Mouse (Mus musculus): ENCODE measurements around the gene Mdga2.

Gene Mdga2

DNA sequence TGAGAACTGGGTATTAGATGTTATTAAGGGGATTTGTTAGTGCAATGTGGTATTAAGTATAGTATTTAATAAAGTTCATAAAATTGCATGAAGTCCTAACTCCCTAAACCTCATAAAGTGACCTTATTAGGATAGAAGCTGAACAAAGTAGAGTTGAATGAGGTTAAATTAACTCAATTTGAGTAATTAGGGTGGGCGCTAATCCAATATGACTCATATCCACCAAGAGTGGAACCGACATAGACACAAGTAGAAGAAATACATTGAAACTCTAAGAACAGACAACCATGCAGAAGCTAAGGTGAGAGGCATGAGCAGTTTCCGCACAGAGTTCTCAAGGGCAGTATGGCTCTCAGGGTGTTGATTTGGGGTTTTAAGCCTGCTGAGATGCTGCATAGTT, 165.7 kb downstream of the Mdga2 start:
- DNase-seq (ENCODE audit: low spot score) = no peak

DNA sequence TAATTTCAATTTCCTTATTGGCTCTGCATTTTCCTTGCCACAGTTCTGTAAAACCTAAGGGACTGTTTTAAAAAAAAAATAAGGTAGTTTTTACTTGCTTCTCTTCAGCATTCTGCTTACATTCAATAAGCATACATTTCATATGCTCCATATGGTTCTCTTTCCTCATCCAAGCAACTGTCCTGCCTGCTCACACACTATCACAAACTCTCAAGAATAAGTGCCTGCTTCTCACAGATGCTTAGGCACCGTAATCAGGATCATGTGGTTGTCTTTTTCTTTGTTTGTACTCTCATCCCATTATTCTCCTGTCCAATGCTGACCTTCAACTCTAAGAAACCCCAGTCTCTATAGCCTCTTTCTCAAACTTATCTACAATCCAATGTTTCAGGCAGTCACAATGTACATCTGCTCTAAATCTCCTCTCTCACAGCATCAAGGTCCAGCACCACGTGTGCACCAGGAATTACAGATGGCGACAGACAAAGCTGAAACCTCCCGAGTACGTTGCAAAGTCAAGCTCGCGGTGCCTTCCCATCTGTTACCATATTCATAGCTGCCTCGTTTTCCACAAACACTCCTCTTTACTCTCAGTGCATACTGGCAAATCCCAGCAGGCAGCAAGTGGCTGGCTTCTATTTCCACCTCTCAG, 177.1 kb downstream of the Mdga2 start:
- DNase-seq (ENCODE audit: low spot score) = no peak

DNA sequence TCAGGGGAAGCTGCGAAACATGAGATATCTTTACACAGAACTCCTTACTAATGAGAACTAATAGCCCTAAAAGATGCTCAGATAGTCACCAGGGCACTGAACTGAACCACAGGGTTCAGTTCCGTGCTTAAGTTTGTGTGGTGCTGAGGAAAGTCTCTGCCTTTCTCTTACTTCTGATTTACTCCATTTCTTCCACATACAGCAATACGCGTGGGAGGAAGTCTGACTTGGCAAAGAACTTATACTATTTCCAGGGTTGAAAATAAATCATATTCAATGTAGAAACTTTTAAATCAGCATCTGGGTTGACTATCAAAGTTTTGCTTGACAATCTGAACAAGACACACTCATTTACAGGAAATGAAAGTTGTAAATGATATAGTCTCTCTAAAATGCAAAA, 180.5 kb downstream of the Mdga2 start:
- no peak for DNase-seq (ENCODE audit: low spot score)

DNA sequence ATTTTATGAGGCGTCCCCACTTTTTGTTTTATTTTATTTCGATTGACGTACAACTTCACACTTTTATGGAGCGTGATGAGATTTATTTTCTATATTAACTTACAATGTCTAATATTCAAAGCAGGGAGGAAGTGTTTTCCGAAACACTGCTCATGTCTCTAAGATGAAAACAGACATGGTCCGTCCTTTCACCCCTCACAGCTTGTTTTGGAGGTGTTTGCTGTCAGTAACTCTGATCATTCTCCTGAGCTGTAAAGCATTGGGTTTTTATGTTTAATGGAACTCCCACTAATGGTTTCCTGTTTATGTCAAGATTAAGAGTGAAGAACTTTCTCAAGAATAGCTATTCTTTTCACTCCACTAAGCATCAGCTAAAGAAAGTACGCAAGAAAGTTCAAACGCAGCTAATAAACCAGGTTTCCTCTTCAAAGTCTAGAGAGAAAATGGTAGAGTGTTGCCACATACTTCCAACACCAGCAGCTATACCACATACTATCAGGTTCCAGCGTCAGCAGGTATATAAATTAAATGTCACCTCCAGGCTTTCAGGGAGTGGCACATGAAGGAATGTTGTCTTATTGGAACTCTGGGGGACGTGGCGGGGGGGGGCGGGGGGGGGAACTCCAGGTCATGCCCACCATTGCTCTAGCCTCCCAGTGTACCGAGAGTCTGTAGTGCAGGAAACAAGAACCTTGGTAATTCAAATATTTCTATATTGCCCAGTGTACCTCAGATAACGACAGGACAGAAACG, 186.7 kb downstream of the Mdga2 start:
- DNase-seq (ENCODE audit: low spot score) = no peak

DNA sequence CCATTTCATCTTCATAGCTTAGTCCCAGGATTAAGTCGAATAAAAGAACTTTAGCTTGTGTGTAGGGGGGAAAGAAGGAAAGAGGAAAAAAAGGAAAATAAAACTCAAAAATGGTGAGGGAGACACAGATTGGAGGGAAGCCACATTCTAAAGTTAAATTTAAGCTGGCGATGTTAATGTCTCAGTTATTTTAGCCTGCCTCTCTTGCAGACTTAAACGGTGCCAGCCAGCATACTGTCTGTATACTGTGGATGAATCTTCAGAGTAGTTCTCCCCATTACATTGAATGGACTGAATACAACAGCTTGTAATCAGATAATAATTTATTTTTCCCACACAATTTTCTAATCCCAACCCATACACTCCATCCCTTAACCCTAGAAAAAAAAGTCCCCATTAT, 205.2 kb downstream of the Mdga2 start:
- DNase-seq (ENCODE audit: low spot score) = no peak

DNA sequence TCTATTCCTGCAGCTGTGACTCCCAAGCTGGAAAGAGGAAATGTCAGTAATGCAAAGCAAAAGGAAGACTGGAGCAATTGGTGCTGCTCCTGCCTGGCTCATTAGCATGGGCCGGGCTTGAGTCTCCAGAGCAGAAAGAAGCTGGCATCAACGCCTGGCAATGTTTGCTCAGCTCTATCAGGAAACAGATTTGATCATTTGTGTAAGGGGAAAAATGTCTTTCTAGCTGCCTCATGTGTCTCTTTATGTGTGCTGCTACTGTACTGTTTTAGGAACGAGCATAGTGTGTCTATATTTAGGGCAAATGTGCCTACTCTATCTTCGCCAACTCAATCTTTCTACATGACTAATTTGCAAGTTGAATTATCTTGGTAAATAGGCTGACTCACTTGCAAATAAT, 211.0 kb downstream of the Mdga2 start:
- no peak for DNase-seq (ENCODE audit: low spot score)

DNA sequence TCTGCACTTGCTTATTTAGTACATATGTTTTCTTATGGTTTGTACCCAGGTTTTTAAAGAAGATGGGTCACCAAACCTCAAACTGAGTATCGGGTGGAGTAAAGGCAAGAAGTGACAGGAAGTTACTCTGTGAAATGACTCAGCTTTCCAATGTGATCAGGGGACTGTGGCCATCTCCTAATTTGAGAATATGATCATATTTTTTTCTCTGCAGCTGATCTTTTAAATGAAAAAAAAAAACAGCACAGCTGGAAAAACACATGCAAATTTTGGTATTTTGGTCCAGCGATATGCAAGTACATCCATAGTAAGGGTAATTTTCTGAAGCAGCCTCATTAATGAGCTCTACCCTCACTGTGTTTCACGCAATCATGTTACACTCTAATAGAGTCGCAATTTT, 212.0 kb downstream of the Mdga2 start:
- no peak for DNase-seq (ENCODE audit: low spot score)

DNA sequence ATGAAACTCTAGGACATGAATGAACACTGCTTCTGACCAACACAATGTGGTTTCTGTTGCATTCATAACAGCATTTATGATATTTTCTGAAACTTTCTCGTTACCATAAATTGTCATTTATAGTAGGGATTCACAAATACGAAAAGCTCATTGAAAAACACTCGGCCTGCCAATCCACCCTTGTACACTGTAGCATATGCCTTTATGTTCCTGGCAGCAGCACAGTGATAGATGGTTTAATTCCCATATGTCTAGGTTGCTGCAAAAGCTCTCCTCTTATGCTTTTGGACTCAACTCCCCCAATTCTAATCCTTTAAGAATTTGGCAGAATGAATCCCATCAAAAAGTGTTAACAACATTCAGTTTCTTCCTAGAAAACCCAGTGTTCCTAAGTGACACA, 213.2 kb downstream of the Mdga2 start:
- no peak for DNase-seq (ENCODE audit: low spot score)

DNA sequence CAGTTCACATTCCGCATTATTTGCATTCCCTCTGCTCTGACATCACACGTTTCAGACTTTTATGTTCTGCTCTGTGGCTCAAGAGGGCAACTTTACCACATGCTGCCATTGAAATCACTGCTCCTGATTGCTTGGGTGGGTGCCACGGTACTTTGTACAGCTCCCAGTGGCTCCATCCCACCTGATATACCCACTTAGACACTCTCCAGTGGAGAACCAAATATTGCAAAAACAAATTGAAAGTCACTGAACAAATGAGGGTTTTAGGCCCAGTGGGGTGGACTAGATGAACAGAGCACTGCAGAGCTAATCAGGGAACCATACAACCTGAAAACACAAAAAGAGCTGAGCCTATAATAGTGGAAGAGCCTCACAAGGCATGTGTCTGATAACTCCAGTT, 268.2 kb downstream of the Mdga2 start:
- DNase-seq (ENCODE audit: low spot score) = no peak

DNA sequence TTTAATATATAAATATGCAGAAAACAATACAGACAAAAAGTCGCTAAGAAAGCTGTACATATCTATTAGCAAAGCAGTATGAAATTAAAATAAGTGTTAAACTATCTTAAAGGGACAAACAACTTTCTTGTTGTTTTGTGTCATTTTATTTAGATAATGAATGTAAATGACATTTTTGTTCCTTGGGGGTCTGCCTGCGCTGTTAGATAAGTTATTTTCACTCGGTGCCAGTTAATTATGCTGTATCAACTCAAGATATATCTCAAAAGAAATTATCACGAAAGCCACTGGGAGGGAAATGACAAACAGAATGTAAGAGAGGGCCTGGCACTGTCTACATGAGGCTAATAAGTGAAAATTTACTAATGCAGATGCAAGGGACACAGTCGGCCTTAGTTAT, 306.6 kb downstream of the Mdga2 start:
- no peak for DNase-seq (ENCODE audit: low spot score)

DNA sequence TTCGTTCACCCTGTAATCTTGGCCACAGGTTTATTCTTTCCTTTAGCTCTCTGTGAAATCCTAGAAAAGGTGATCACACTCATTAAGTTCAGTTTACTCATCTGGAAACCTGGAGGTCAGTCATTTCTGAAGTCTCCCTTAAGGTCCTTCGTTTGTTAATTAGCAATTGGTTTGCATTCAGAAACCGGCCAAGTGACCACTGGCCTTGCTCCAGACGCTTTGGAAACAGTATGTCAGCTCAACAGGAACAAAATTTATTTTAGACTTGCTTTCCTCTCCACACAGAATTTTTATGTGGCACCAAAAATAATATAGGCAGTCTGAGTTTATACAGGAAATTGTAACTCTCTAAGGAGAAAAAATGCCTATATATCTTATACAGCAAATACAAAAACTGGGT, 323.0 kb downstream of the Mdga2 start:
- DNase-seq (ENCODE audit: low spot score) = no peak

DNA sequence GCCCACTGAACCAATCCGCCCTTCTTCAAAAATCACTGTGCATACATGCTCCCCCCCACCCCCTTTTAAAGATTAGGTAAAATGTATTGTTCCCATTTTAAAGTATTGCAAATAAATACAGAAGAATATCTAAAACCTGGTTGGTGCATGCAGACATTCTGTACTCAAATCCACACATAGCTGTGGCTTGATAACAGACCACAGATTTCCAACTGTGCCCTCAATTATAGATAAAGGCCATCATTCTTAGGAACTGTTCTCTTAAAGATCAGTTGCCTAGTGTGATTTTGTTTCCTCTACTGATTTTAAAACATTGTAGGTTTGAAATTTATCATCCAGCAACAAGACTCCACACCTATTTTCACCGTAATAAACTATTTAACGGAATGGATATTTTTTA, 325.6 kb downstream of the Mdga2 start:
- DNase-seq (ENCODE audit: low spot score) = no peak

DNA sequence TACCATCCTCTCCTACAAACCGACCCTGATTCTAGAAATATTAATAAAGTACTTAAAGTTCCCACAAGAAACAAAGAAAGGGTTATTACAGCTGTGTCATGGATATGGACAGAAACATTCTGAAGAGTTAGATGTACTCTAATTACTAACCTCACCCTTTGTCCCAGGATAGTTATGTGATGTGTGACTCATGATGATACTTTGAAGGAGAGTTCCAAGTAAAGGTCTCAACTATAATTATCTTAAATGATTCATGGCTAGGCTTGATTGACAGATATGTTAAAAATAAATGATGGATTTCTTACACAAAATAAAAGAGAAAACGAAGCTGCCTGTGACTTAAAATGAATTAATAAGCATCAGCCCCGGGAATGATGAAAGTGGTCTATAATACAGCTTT, 332.1 kb downstream of the Mdga2 start:
- DNase-seq (ENCODE audit: low spot score) = no peak

DNA sequence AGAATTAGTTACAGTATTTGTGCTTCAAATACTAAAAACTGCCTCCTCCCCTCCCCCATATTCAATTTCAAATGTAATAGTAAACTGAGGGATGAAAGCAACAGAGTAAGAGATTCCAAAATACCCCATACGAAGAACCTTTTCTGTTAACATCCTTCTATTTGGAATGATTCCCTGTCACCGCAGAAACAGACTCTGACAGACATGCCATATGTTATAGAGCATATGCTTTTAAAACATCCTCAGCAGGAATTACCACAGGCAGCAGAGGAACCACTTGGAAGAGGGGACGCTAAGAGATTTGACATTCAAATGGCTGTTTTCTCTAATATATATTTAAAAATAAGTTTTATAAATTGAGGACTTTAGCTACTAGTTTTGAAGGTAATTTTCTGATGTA, 333.1 kb downstream of the Mdga2 start:
- DNase-seq (ENCODE audit: low spot score) = no peak

DNA sequence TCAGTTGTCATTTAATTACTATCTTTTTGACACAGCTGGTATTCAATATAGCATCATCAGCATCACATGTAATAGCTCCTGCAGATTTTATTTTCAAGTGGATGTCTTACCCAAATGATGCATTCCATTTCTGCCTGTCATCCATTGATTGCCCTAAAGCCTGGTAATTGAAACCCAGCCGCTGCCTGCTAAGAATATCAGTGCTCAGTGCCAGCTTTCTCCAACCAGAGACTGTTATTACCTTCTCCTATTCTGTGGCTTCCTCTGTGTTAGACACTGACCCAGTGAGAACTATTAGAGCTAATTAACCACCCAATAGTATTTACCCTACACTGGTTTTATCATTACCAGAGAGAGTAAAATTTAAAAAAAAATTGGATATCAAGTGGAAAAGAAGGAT, 333.7 kb downstream of the Mdga2 start:
- no peak for DNase-seq (ENCODE audit: low spot score)

DNA sequence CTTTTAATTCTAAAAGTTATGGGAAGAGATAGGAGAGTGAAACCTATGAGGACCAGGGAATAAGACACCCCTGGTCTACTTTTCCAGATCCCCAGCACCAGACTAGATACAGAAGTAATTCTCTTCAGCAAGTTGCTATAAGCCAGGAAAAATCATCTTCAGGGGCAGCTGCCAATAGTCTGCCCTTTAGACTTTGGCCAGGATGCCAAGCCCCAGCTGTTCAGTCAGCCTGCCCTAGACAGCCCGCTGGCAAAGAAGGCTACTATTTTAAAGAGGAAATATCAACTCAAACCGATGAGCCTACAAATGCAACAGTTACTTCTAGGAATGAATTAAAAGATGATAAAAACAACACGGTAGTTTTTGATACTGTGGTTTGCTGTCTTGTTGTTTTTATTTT, 356.1 kb downstream of the Mdga2 start:
- DNase-seq (ENCODE audit: low spot score) = no peak

DNA sequence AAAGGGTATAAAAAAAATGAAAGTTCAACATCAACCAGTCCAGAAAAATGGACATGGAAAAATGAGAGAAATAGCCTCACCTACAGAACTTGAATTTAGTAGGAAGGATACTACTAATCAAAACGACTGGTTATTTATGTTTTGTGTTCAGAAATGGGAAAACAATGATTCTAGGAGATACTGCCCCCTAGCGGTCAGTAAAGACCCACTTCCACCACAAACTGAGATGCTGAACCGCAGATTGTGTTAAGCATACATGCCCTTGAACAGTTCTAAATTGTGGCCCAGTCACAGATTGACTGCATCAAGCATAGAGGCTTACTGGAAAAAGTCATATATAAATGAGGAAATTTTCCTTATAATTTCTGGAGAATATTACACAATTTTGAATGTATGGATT, 369.2 kb downstream of the Mdga2 start:
- peak; percentile 64 for DNase-seq (ENCODE audit: low spot score)

DNA sequence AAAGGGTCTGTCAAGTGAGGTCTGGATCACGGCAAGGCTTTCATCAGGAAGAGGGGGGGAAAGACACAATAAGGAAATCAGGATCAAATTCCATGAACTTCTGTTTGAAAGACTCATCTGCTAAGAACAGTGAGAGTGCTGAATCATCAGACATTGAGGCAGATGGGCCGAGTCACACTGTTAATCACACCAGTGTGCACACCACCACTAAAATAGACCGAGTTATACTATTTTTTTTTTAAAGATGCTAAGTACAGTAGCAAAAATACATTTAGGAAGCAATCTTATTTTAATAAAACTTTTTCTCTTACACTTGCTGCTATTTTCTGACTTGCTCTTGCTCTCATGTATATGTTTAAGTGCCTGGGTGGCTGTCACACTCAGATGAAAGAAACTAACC, 382.0 kb downstream of the Mdga2 start:
- peak; percentile 5 for DNase-seq (ENCODE audit: low spot score)

DNA sequence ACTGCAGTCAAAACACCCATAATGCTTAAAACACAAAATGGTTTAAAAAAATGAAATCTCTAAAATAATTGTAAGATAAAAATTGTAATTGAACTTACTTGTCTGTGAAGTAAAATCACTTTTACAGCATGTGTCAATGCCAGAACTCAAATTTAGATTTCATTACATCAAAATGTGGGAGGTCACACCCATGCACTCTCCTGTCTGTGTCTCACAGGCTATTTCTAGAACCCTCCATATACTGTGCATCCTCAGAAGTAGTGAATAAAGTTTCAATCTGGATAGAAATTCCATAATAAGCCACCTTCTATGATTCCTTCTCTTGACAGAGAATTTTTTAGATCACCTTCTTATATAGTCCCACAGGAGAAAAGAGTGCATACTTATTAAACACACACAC, 466.7 kb downstream of the Mdga2 start:
- DNase-seq (ENCODE audit: low spot score) = no peak

DNA sequence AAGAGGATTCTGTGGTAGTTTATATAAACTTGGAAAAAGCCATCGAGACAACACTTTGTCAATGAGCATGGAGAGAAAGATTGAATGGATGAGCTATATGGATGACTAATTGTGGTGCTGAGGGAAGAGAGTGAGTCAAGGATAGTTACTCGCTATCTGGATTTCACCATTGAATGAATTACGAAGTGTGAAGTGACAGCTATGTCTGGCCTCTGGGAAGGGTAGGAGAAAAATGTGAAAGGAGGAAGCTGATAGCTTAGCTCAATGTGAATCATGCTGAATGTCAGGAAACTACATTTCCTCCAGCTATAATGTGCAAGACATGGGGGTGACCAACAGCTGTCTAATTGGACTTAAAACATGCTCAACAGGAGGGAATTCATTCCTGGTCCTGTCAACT, 487.8 kb downstream of the Mdga2 start:
- no peak for DNase-seq (ENCODE audit: low spot score)

DNA sequence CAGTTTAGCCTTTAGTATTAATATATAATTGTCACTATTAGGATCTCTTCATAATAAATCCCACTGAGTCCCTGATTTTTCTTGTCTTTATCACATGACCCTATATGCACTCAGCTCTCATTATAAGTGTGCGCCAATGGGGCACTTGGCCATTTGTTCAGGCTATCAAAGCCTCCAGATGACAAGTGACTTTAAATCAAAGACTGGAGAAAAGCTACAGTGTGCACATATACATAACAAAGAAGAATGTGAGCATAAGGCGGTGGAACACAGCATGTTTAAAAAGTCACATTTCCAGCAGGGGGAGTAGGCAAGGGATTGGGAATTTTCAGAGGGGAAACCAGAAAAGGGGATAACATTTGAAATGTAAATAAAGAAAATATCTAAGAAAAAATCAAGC, 497.9 kb downstream of the Mdga2 start:
- no peak for DNase-seq (ENCODE audit: low spot score)

DNA sequence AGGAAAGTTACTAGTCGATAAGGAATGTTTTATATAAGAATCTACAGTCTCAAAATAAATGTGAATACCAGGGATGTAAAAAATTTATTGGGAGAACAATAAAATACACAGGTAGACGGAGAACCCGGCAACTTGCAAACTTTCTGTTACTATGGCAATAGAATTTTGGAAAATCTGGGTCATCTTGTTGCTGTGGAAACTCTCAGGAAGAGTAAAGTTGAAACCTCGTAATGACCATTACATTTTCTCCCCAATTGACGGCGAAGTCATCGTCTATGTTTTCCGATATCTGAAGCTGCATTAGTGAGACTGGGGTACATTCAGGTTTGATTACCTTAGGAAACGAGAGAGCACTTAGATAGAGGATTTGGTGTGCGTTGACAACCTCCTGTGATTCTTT, 514.0 kb downstream of the Mdga2 start:
- DNase-seq (ENCODE audit: low spot score) = no peak

DNA sequence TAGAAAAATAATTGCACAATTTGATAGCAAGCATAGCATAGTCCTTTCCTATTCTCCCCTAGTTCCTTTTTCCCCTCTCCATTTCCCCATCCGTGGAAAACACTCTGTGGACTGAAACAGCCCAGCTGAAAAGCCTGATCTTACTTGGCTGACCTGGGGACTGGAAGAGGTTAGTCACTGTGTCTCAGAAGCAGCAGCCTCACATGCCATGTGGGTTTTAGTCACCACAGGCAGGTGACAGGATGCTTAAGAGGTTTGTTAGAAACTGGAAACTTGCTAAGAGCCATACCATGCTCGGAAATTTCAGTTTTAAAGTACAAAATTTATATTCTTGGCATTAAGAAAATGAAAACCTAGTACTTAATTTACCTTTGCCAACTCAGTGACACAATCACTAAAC, 514.9 kb downstream of the Mdga2 start:
- no peak for DNase-seq (ENCODE audit: low spot score)

DNA sequence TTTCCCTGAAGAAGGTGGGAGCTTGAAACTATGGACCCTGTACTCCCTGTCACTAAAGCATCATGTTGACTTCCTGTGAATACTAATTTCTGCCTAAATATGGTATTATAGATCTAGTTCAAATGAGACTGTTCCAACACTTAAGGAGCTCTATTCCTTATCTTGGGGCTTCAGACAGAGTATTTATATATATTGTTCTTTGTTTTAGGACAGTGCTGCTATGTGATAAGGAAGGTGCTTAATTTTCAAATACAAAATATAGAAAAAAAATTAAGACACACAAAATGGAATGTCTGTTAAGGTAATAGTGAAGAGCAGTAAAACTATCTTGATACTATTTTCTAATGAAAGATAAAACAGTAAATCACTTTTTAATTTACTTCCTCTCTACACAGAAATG, 517.3 kb downstream of the Mdga2 start:
- DNase-seq (ENCODE audit: low spot score) = no peak

Data from retina, embryonic 14.5 days (tissue).